Mouse (Mus musculus) forebrain, postnatal 0 days (tissue): ENCODE results near the gene Gramd4. TPM values are rescaled to one million over a fixed set of nuclear protein-coding genes. Genes with fewer than 3 reads are reported as not detected.

ENCODE experiments used
- ATAC-seq: fragments of 200-750 bp; cut with Nextera tagmentation; 2 replicates; pipeline ENCODE4 v1.8.0; 2017; ENCODE audit warnings: mild to moderate bottlenecking, moderate library complexity
- DNase-seq: peaks from one replicate; pipeline ENCODE4 v3.0.0-alpha.2; 2015
- H3K27ac ChIP-seq: fragments of 300-500 bp; sonication (generic); 2 replicates; pipeline ENCODE4 v1.5.1; 2014; ENCODE audit warnings: low read depth, mild to moderate bottlenecking, antibody characterized with exemption, low read length, moderate library complexity, mixed read lengths
- H3K27me3 ChIP-seq: fragments of 300-500 bp; sonication (generic); 2 replicates; pipeline ENCODE4 v1.6.1; 2014; ENCODE audit warnings: mild to moderate bottlenecking, low read length, mixed read lengths; ENCODE audit not compliant: insufficient read depth
- H3K36me3 ChIP-seq: fragments of 300-500 bp; sonication (generic); 2 replicates; pipeline ENCODE4 v1.6.1; 2014; ENCODE audit warnings: mild to moderate bottlenecking, moderate library complexity; ENCODE audit not compliant: insufficient read depth
- H3K4me1 ChIP-seq: fragments of 300-500 bp; sonication (generic); 2 replicates; pipeline ENCODE4 v1.6.1; 2014; ENCODE audit warnings: antibody characterized with exemption; ENCODE audit not compliant: insufficient read depth
- H3K4me2 ChIP-seq: fragments of 300-500 bp; sonication (generic); 2 replicates; pipeline ENCODE4 v1.6.1; 2014; ENCODE audit warnings: low read depth, mild to moderate bottlenecking, moderate library complexity
- H3K4me3 ChIP-seq: fragments of 300-500 bp; sonication (generic); 2 replicates; pipeline ENCODE4 v1.5.1; 2014; ENCODE audit warnings: low read depth, low read length, mixed read lengths
- H3K9ac ChIP-seq: fragments of 300-500 bp; sonication (generic); 2 replicates; pipeline ENCODE4 v1.6.1; 2014; ENCODE audit warnings: mild to moderate bottlenecking
- H3K9me3 ChIP-seq: fragments of 300-500 bp; sonication (generic); 2 replicates; pipeline ENCODE4 v1.6.1; 2016; ENCODE audit warnings: low read length
- CTCF ChIP-seq: sonication (generic); IDR thresholded peaks from 2 replicates; pipeline ENCODE4 v1.5.1; 2016; ENCODE audit warnings: antibody characterized with exemption, control low read depth, low read depth
- WGBS: fragments of 180-500 bp; shearing (Covaris S2); extraction: QIAGEN DNeasy Blood & Tissue Kit; methylation state at CpG from one replicate; pipeline ENCODE4 v1.1.7; 2014; 5-methylcytosine and 5-hydroxymethylcytosine counted together
- polyA plus RNA-seq: library from polyadenylated mRNA; unstranded; fragments of >200 nt; fragmentation: Nextera tagmentation; extraction: Ambion mirVana; gene quantifications from 2 replicates; pipeline ENCODE4 v1.2.1, GENCODE M21; 2015
- total RNA-seq: library from RNA; depleted of rRNA; stranded (reverse); fragments of >200 nt; gene quantifications from 2 replicates; pipeline ENCODE4 v1.2.3, GENCODE M21; 2014

Gramd4 gene
- total and polyA plus RNA-seq, 2 experiments from 2014 or later = 28.8 to 57.0 TPM

DNA sequence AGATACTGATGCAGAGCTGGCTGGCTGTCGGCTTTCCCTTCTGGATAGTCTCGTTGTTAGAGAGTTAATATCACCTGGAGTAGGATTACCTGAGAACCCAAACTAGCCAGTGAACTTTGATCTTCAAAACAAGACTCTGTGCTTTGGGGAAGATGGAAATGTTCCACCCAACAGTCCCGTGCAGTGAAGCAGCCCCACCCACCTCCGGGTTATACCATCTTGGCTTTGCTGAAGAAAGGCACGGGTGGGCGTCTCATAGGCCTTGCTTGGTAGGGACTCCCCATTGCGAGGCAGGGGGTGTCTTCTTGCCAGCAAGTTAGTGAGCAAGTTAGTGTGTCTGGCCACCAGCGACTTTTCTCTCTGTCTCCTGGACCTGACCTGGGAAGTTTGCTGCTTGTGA lies 18.9 kb downstream of the Gramd4 start:
- H3K4me3 ChIP-seq = no peak overlapping the region
- H3K4me2 ChIP-seq = no peak overlapping the region
- no peaks in the 10 kb centered on the region for H3K36me3 ChIP-seq
- TF ChIP-seq CTCF = no peak
- no peaks in the 10 kb centered on the region for H3K27me3 ChIP-seq
- DNase-seq (no peak), ATAC-seq (no peak)
- H3K9ac ChIP-seq = no peak overlapping the region
- H3K9me3 ChIP-seq = no peaks in the 10 kb centered on the region
- H3K4me1 ChIP-seq = no peaks in the 10 kb centered on the region
- H3K27ac ChIP-seq = no peak overlapping the region
- WGBS = 88% methylated on average over 8 of the region's 8 CpGs

DNA sequence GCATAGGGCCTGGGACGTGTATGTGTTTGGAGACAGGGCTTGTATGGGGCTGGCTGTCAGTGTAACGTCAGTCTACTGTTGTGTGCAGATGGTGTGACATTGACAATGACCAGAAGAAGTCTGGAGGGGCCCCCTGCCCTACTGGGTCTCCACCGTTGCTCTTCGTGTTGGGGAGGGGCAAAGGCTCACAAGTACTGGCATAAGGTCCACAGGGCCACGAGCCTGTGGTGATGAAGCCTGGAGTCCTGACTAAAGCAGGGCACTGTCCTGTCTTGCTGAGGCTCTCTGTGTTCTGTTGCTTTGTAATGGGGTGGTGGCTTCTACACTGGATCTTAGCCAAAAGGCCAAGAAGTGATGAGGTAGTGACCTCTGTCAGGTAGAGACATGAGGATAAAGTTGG lies 20.4 kb downstream of the Gramd4 start:
- Histone ChIP-seq H3K27me3 (no peaks in the 10 kb centered on the region), H3K27ac (no peak overlapping the region), H3K9me3 (no peaks in the 10 kb centered on the region), H3K4me1 (no peaks in the 10 kb centered on the region; the same call in 1 of the 2 replicates), H3K4me2 (no peak overlapping the region), H3K36me3 (no peaks in the 10 kb centered on the region), H3K9ac (no peak overlapping the region), H3K4me3 (no peak overlapping the region)
- WGBS = 84% methylated on average over 5 of the region's 5 CpGs
- no peak for DNase-seq
- no peak for TF ChIP-seq CTCF
- no peak for ATAC-seq

DNA sequence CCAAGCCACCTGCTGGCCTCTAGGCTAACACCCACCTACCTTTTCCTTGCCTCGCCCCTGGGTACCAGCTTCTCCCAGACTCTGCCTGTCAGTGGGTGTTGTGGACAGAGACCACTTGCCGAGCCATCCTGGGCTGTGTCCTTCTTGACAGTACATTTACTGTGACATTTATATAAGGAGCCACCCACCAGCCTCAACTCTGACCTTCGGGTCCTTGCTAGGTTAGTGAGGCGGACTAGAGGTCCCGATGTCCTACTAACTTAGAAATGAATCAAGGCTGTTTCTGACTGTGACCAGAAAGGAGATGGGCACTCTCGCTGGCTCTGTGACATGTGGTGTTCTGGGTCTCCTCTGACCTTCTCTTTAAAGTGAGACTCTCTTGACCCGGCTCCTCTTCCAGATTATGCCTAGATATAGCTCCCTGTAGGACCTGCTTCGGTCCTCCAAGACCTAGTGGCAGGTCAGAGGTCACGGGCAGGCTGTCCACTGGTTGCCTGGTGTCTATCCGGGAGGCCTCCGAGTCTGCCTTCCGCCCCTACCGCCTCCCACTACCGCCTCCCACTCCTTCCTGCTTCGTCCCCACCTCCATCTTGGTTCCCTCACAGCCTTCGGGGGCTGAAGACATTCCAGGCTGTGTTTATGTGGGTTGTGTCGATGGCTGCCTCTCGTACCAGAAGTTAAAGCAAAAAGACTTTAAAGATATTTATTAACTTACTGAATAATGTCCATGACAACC lies 21.2 kb downstream of the Gramd4 start:
- no peak for ATAC-seq
- no peaks in the 10 kb centered on the region for H3K27me3 ChIP-seq
- no peaks in the 10 kb centered on the region for H3K9me3 ChIP-seq
- no peak overlapping the region for H3K9ac ChIP-seq
- WGBS = 85% methylated on average over 18 of the region's 18 CpGs
- H3K4me3 ChIP-seq = no peak overlapping the region
- TF ChIP-seq CTCF = no peak
- H3K4me2 ChIP-seq = no peak overlapping the region
- no peak overlapping the region for H3K27ac ChIP-seq
- no peak for DNase-seq
- no peaks in the 10 kb centered on the region for H3K36me3 ChIP-seq
- H3K4me1 ChIP-seq = no peaks in the 10 kb centered on the region; the same call in 1 of the 2 replicates

DNA sequence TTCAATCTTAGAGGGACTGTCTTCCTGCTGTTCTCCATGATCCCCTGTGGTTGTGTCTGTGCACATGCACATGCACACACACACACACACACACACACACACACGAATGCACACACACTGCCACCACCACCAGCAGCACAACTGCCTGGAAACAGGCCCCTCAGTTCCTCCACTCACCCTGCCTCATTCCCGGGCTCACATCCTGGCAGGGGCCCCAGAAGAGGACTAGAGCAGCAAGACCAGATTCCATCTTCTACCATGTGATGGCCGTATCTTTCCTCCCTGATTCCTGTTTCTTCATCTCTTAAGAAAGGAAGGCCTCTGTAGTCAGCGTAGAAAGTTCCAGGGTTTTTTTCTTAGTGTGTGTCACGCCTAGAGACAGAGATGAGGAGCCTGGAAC lies 22.0 kb downstream of the Gramd4 start:
- Histone ChIP-seq H3K4me1 (no peaks in the 10 kb centered on the region; the same call in 1 of the 2 replicates), H3K9me3 (no peaks in the 10 kb centered on the region), H3K4me2 (no peak overlapping the region), H3K27me3 (no peaks in the 10 kb centered on the region), H3K4me3 (no peak overlapping the region), H3K36me3 (no peaks in the 10 kb centered on the region), H3K9ac (no peak overlapping the region), H3K27ac (no peak overlapping the region)
- DNase-seq (no peak), ATAC-seq (no peak)
- TF ChIP-seq CTCF = no peak
- 77% methylated on average over 5 of the region's 5 CpGs for WGBS

DNA sequence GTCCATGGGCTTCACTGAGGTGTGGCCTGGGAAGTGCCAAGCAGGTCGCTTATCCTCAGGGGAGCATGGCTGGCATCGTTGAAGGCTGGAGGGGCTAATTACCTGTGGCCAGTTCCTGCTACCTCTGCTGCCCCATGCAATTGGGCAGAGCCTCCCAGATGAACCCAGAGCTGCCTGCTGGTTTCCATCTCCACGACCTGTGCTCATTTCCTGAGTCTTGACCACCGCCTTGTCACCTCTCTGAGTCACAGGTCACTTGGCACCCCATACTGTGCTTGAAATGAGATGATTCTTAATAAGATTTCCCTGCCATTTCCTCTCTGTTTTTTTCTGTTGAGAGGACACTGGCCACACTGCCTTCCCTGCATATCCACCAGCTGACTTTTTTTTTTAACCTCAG lies 22.4 kb downstream of the Gramd4 start:
- H3K9me3 ChIP-seq = no peaks in the 10 kb centered on the region
- no peaks in the 10 kb centered on the region for H3K36me3 ChIP-seq
- no peak overlapping the region for H3K27ac ChIP-seq
- WGBS = 78% methylated on average over 4 of the region's 4 CpGs
- H3K27me3 ChIP-seq = no peaks in the 10 kb centered on the region
- ATAC-seq (no peak), DNase-seq (no peak)
- H3K4me2 ChIP-seq = no peak overlapping the region
- no peak overlapping the region for H3K4me3 ChIP-seq
- no peak for TF ChIP-seq CTCF
- no peak overlapping the region for H3K9ac ChIP-seq
- H3K4me1 ChIP-seq = no peaks in the 10 kb centered on the region; the same call in 1 of the 2 replicates

DNA sequence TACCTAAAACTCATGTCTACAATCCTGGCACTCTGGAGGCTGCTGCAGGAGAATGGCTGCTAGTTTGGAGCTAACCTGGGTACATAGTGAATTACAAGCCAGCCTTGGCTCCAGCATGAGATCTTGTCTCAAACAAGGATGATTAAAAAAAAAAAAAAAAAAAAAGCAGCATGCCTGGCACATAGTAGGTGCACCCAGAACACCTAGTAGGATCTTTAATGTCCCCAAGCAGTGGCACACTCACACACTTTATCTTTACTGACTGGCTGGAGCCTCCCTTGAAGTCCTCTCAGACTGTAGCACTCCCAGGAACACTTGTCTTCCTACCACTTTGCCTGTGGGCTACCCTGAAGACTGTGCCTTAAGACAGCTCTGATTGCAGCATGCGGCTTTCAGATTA lies 22.9 kb downstream of the Gramd4 start:
- TF ChIP-seq CTCF = no peak
- Histone ChIP-seq H3K4me2 (no peak overlapping the region), H3K4me1 (peaks cover 3% of the 10 kb centered on the region), H3K27ac (no peak overlapping the region), H3K36me3 (no peaks in the 10 kb centered on the region), H3K9ac (no peak overlapping the region), H3K27me3 (no peaks in the 10 kb centered on the region), H3K4me3 (no peak overlapping the region), H3K9me3 (no peaks in the 10 kb centered on the region)
- DNase-seq = no peak
- 93% methylated on average over 1 of the region's 1 CpGs for WGBS
- ATAC-seq = no peak

DNA sequence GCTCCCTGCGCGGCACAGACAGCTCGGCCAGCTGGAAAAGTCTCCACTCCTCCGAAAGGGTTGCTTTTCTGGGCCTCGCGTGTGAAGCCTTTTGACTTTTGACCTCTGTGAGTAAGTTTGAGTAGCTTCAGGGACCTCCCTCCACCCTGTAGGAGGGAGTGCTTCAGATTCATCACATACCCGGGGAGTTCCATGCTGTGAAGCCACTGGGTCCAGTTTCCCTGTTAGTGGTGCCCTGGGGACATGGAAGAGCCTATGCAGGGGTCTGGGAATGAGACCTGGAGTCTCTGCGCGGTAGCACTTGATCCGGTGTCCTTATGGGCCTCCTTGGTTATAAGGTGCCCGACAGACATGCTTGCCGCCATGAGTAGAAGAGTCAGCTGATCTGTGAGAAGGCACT lies 24.2 kb downstream of the Gramd4 start:
- no peak overlapping the region for H3K27ac ChIP-seq
- DNase-seq = no peak
- no peak for TF ChIP-seq CTCF
- no peak overlapping the region for H3K9ac ChIP-seq
- no peak overlapping the region for H3K4me3 ChIP-seq
- 60% methylated on average over 12 of the region's 12 CpGs for WGBS
- H3K4me2 ChIP-seq = no peak overlapping the region
- H3K9me3 ChIP-seq = no peaks in the 10 kb centered on the region
- H3K36me3 ChIP-seq = no peaks in the 10 kb centered on the region
- ATAC-seq = no peak
- peaks cover 15% of the 10 kb centered on the region for H3K4me1 ChIP-seq
- no peaks in the 10 kb centered on the region for H3K27me3 ChIP-seq
